Mouse (Mus musculus) forebrain, embryonic 10.5 days (tissue): ENCODE measurements around the gene Nsmce1. TPM values are rescaled to one million over a fixed set of nuclear protein-coding genes. Genes with fewer than 3 reads are reported as not detected.
A peak's percentile ranks its signal among the peaks of the same experiment; 100 is the strongest.

Experiments used
- DNase-seq: peaks from one replicate; pipeline ENCODE4 v3.0.0-alpha.2; 2017; ENCODE audit warnings: low spot score; ENCODE audit errors: extremely low spot score
- H3K27ac ChIP-seq: fragments of 300-500 bp; sonication (generic); 2 replicates; pipeline ENCODE4 v1.5.1; 2016; ENCODE audit warnings: mild to moderate bottlenecking
- H3K27me3 ChIP-seq: fragments of 300-500 bp; sonication (generic); 2 replicates; pipeline ENCODE4 v1.6.1; 2016; ENCODE audit warnings: mild to moderate bottlenecking; ENCODE audit not compliant: poor library complexity, severe bottlenecking
- H3K36me3 ChIP-seq: fragments of 300-500 bp; sonication (generic); replicated peaks from 2 replicates; pipeline ENCODE4 v1.6.1; 2016; ENCODE audit warnings: mild to moderate bottlenecking, moderate library complexity
- H3K4me1 ChIP-seq: fragments of 300-500 bp; sonication (generic); 2 replicates; pipeline ENCODE4 v1.6.1; 2016
- H3K4me3 ChIP-seq: fragments of 300-500 bp; sonication (generic); 2 replicates; pipeline ENCODE4 v1.5.1; 2016; ENCODE audit warnings: mild to moderate bottlenecking, moderate library complexity
- H3K9me3 ChIP-seq: fragments of 300-500 bp; sonication (generic); 2 replicates; pipeline ENCODE4 v1.6.1; 2016; ENCODE audit warnings: mild to moderate bottlenecking, moderate library complexity
- WGBS: fragments of 180-500 bp; shearing (Covaris S2); methylation state at CpG from one replicate; pipeline ENCODE4 v1.1.7; 2016; 5-methylcytosine and 5-hydroxymethylcytosine counted together
- polyA plus RNA-seq: library from polyadenylated mRNA; unstranded; fragments of >200 nt; fragmentation: Nextera tagmentation; extraction: Ambion mirVana; gene quantifications from 2 replicates; pipeline ENCODE4 v1.2.1, GENCODE M21; 2016

The Nsmce1 gene
- polyA plus RNA-seq, 1 experiment from 2014 or later: 123 TPM

- Histone ChIP-seq H3K27me3 (no peaks in the 10 kb centered on the region), H3K9me3 (no peaks in the 10 kb centered on the region), H3K4me1 (peaks cover 5% of the 10 kb centered on the region), H3K36me3 (no peaks in the 10 kb centered on the region), H3K4me3 (no peak overlapping the region), H3K27ac (no peak overlapping the region)
- WGBS: 96% methylated on average over 1 of the region's 2 CpGs
- DNase-seq: no peak
Observed at GRCm38 (mm10) chr7:125421911-125422310, 69.5 kb downstream of the Nsmce1 start.

- no peak overlapping the region for H3K27ac ChIP-seq
- H3K4me1 ChIP-seq: peaks cover 5% of the 10 kb centered on the region
- H3K27me3 ChIP-seq: no peaks in the 10 kb centered on the region
- no peak overlapping the region for H3K4me3 ChIP-seq
- no peaks in the 10 kb centered on the region for H3K9me3 ChIP-seq
- DNase-seq: peak; percentile 42
- no peaks in the 10 kb centered on the region for H3K36me3 ChIP-seq
- WGBS: 62% methylated on average over 2 of the region's 2 CpGs
Observed at GRCm38 (mm10) chr7:125420190-125420589, 71.2 kb downstream of the Nsmce1 start.

- Histone ChIP-seq H3K36me3 (no peaks in the 10 kb centered on the region), H3K9me3 (no peaks in the 10 kb centered on the region), H3K4me1 (peaks cover 5% of the 10 kb centered on the region), H3K27ac (no peak overlapping the region), H3K4me3 (no peak overlapping the region), H3K27me3 (no peaks in the 10 kb centered on the region)
- DNase-seq: no peak
- 28% methylated on average over 3 of the region's 3 CpGs for WGBS
Observed at GRCm38 (mm10) chr7:125418413-125418812, 73.0 kb downstream of the Nsmce1 start.

Other genes with a start within 250 kb of the Nsmce1 start
- 14.5 and 15.6 TPM in 2 replicates for gene Kdm8, start 46.9 kb downstream of the Nsmce1 start, polyA plus RNA-seq
- 2.9 and 4.0 TPM in 2 replicates for gene Il4ra, start 60.5 kb upstream of the Nsmce1 start, polyA plus RNA-seq
- gene Il21r, start 111.8 kb upstream of the Nsmce1 start, polyA plus RNA-seq: 0.25 and 0.42 TPM in 2 replicates
- gene Gtf3c1, start 216.2 kb upstream of the Nsmce1 start, polyA plus RNA-seq: 43.5 and 46.6 TPM in 2 replicates
- gene D430042O09Rik, start 216.3 kb upstream of the Nsmce1 start, polyA plus RNA-seq: 8.9 and 9.4 TPM in 2 replicates